Mouse (Mus musculus): ENCODE measurements around the gene Hsph1.

Hsph1 gene

DNA sequence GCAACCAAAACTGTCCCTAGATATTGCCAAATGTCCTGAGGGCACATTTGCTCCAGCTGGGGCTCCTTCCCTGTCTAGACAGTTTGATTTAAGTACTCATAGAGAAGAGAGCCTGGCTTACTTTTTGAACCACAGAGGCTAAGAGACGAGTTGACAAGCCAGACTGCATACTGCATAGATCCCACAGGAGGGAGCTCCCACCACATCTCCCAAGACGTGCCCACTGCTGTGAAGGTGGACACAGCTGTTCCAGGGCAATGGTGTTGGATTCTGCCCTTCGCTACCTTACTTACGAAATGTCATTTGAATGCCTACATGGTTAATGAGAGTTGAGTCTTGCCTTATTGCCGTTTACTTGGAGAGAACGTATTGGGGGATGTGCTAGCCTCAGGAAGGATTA is 6.2 kb upstream of the Hsph1 start:
- DNase-seq (ENCODE audit: low spot score): no peak

DNA sequence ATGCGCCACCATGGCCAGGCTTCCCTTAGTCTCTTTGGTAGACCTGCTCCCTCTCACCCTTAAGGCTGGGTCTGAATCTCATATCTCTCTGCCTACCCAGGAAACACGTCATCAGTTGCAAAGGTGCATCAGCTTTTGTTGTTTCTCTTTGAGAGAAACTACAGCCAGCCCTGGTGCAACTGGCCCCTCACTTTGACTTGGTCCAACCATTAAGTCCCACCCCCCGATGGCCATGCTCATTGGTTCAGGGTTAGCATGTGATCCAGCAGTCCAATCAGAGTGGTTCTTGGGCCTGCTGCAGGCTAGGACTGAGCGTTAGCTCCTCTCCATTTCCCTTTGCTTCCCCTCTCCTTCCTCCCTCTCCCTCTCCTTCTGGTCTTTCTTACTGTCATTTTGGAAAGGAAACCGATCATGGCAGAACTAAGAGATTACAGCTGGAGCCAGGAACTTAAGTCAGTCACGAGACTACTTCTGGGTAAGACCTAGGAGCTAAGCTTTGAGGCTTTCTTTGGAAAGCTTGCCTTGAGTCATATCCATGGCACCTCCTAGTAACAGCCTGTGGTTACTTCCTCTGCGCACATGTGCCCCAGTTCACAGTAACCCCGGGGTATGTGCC is 5.2 kb upstream of the Hsph1 start:
- no peak for DNase-seq (ENCODE audit: low spot score)

DNA sequence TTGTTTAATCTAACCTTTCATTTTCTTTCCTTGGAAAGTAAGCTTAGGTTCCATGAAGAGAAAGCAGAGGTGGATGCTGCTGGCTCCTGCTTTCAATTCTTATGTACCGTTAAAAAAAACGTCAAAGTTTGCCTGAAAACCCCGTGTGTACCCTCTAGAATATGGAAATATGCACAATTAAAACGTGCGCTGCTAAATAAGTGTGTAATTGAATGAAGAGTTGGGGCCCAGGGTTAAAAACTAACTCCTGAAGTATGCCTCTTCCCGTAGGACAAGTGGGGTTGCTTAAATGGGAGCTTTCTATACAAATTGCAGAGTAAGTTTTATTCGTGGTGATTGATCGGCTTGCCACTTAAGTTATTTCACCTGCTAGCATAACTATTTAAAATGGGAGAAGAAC is 1.1 kb upstream of the Hsph1 start:
- no peak for DNase-seq (ENCODE audit: low spot score)

DNA sequence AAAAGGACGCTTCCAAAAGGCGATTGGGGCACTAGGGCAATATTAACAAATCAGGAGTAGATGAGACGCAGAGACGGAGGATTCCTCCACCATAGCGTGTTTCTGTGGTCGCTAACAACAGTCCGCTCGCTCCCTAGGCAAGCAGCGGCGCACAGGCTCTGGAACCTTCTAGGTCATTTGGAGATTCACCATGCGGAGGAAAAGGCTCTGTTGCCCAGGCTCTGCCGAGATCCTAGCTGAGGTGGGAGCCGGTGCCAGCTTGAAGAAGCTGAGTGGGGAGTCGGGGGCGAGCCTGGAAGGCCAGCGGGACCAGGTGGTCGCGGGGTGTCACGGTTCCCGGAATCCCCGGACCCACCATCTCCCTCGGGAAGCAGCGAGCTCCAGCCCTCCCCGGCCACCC is 620 bp downstream of the Hsph1 start:
- no peak for DNase-seq (ENCODE audit: low spot score)

DNA sequence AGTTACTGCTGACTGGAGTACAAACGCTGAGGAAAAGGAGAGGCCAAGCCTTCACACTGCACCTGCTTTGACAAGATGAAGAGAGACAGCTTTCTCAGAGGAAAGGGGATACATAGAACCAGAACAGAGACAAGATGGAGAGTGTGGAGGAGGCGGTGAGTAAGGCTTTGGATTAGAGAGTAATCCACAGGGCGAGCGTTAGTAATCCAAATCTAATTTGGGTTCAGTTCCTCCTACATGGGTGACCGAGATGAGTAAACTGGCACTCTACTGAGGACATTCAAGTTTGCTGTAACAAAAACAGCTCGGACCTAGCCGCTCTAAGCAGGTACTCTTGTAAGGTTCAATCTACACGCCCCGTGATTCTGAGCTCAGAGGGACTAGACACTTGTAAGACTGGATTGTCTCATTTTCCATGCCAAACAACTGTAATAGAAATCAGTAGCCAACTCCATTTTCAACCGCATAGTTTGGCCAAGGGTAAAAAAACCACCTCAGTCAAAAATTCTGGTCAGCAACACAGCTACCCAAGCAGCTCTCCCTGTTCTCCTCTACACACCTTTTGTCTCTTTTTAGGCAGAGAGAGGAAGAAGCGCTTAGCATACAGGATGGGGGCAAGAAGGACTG is 1.7 kb downstream of the Hsph1 start:
- DNase-seq (ENCODE audit: low spot score): no peak

DNA sequence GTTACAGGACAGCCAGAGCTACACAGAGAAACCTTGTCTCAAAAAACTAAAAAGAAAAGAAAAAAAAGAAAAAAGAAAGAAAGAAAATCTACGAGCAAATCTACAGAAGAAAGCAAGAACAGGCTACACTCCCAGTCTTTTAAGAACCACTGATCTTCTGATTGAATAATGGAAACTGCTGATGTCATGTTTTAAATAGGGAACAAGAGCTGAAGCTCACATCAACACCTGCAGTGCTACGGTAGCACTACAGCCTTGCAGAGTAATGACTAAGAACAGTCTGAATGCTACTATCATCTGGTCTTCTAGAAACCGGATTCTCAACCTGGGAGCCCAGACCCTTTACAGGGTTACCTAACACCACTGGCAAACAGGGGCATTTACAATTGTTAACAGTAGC is 10.6 kb downstream of the Hsph1 start:
- no peak for DNase-seq (ENCODE audit: low spot score)

DNA sequence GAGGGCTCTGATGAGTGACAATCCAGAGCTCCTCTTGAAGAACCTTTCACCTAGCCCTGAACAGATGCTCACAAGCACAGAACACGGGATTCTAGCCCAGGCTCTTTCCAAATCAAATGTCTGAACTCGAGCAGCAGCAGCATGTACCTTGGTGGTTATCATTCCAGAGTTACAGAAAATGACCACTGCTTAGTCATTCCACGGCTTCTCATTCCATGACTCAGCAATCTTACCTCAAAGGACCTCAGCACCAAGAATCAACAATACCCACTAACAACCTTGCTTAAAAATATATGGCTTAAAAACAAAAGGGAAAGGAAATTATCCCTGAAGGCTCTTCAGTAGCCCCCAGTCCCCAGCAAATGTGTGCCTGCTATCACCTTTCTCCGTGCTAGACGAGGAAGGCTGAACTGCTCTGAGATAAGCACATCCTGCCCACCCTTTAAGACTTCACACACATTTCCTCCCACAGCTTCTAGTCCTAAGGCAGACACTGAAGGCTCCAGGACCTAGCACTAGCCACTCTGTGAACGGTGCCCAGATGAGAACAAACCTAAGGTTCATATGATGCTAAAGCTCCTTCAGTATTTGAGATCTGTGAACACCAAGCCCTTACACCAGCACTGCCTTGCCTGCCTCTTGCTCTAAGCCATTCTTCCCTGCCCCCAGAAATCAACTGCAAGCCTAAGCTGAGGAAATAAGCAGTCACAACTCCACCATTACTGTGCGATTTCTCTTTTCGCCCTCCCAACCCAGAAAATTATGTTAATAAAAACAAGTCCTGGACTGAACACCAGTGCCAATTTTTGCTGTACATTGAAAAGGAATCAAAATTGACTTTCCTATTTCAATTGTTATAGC is 12.1 kb downstream of the Hsph1 start:
- no peak for DNase-seq (ENCODE audit: low spot score)

DNA sequence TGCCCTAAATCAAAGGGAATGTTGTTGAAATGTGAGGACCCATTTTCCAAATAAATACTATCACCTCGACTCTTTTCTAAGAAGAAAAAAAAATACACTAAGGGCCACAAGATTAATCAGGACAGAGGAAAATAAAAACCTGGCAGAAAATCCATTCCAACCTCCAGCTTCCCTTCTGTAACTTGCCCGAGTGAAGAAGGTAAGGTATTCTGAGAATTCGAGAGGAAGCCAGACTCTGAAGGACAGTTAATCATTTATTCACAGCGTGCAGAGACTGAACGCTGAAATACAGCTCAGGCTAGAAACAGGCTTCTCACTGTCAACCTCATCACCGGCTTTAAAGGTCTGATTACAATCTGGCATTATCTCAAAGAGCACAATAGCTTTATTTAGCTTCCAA is 13.5 kb downstream of the Hsph1 start:
- no peak for DNase-seq (ENCODE audit: low spot score)

DNA sequence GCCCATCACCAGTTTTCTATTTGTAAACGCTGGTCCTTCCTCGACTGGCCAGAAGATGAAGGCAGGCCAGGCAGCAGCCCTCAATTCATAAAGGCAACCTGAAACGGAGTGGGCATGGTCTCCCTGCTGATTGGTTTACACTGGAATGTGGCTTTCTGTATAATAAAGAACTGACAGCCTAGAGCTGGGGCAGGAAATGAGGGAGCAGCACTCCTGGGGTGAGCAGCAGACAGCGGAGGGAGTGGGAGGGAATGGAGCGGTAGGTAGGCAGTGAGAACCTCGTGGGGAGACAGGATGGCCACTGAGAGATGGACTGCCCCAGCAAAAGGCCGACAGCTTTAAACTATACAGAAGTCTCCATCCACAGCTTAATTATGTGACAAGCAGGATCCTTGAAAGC is 14.0 kb downstream of the Hsph1 start:
- no peak for DNase-seq (ENCODE audit: low spot score)

DNA sequence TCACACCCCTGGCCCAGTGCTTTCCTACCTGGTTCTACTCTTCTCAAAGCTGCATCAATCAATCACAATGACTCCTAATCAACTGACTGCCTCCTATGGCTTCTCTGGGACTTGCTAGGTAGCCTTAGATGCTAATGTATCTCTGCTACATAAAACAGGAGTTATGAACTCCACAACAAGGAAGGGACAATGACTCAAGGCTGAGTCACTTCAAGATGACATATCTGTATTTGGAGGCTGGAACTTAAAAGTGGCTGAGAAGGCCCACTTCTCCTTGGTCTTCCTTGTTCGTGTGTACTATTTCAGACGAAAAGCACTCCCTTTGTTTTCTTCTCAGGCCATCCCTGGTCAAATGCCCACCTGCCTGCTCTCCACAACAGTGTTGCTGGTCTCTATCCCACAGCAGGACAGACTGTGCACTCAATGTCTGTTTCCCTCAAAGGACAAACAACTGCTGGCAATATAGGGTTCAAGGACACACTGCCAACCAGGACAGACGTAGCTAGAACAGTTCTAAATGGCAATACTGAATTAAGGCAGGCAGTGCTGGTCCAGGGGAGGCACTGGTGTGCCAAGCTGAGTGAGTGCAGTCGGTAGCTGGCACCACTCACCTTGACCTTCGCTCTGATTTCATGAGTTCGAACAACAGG is 18.3 kb downstream of the Hsph1 start:
- no peak for DNase-seq (ENCODE audit: low spot score)

DNA sequence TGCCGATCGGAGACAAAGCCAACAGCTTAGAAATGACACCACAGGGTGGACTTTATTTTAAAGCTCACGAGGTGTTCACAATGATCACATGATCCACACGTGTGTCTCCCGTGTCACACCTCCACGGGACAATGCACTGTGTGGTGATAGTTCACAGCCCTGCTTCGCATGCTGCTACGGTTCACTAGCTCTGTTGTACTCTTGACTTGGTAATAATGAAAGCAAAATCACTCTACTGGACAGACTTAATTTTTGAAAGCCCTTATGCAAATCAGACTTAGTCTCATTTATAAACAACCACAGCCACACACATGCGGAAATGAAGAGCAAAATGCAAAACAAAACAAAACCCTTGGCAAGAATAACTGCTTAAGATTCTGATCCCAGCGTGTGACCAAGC is 19.4 kb downstream of the Hsph1 start:
- no peak for DNase-seq (ENCODE audit: low spot score)

DNA sequence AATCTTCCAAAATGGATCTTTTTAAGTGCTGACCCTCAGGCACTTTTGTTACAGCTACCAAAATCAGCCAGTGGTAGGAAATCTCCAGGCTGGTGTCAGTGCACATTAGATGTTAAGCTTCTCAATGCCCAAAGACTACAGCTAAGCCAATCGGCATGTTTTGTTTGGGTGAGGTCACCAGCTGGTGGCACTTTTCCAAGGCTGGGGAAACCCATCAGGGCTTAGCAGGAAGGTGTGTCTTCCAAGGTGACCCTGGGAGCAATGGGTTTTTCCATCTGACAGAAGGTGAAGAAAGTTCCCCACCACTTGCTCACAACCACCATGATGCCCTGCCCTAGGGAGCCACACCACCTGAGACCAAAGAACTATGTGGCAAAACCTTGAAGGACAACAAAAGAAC is 20.0 kb downstream of the Hsph1 start:
- DNase-seq (ENCODE audit: low spot score): no peak

DNA sequence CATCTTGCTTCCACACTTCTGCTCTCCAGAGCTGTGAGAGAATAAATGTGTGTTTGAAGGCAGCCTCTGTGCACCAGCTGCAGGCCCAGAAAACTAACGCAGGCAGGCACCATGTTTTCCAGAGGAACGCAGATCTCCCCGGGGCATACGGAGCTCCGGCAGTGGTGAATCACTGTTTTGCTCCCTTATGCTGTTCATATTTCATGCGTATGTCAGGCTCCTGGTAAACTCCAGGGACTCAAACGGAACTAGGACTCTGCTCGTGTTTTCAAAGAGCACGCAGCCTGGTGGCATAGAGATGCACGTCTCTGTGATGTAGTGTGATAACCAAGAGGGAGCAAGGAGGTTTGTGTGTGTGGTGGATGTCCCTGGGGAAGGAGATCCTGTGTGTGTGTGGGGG is 23.4 kb downstream of the Hsph1 start:
- no peak for DNase-seq (ENCODE audit: low spot score)

DNA sequence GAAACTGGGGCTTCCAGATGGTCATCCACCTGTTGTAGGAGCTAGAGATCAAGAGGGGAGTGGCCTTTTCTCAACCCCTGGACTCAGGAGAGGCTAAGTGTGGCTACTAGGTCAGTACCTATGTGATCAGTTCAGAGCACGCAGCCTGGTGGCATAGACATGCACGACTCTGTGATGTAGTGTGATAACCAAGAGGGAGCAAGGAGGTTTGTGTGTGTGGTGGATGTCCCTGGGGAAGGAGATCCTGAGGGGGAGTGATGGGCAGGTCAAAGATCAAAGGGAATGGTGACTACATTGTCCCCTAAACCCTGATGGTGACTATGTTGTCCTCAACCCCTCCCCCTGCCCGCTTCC is 24.0 kb downstream of the Hsph1 start:
- DNase-seq (ENCODE audit: low spot score): no peak

DNA sequence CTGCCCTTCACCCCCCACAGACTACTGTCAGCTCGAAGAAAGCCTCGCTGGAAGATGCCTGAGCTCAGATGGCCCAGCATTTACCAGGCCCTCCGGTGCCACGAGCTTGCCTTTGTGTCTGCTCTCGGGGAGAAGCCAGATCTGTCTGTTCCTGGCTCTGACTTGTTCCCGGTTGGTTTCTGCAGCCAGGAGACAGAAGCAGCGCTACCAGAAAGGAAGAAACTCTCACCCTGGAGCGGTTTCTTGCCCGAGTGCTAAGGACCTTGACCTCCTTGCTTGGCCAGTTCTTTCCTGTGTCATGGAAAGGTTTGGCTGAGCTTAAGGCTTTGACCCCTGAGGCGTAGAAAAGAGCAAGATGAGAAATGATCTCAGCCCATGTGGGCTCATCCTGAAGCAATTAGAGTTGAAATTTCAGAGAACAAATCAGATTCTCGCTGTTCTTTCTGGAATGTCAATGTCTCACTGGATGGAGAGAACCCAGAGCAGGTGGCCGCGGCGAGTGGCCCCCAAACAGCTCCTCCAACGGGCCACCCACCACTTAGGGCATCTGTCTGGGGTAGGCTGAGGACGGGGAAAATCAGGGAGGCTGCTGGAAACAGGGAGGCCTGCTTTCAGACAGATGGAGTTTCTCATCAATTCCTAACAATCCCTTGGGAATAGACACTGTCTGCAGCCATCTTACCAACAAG is 24.6 kb downstream of the Hsph1 start:
- DNase-seq (ENCODE audit: low spot score): no peak

DNA sequence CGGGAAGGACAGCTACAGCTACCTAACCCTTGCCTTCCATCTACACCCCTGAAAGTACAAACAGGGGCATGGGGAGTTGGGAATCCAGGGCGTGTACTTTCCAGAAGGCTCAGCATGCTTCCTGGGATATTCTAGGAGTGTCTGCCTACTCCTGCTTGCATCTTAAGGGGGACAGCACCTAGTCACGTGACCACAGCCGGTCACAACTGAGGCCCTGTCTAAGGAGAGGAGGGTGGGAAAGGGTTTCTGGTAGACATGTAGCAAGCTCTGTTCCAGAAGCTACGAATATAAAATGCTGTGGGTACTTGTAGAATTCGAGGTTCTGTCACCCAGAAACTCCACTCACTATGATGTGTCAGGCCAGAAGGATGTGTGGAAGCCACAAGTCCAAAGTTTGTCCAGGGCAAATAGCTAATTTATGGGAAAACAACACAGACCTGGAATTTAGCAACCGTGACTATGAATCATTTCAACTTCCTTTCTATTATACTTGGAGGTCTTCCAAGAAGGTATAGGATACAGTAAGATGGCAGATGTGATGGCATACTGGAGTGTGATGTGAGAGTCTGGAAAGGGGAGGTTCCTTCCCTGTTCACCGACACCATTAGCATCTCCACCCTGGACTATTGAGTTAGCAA is 29.0 kb downstream of the Hsph1 start:
- DNase-seq (ENCODE audit: low spot score): no peak

DNA sequence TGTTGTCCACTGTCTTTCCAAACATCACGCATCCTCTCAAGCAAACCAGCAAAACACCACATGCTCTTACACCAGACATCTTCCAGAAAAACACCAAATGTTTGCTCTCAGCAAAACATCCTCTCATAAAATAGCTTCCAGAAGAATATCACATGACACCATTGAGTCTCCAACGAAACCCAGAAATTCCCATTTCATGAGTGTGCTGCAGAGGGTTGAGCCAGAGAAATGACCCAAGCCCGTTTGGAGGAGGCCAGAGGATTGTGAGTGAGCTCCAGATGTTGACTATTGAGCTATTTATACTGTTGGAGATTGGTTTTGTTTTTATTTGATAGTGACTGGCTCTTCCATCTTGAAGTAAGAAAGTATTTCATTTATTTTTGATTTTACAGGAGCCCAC is 32.9 kb downstream of the Hsph1 start:
- no peak for DNase-seq (ENCODE audit: low spot score)

DNA sequence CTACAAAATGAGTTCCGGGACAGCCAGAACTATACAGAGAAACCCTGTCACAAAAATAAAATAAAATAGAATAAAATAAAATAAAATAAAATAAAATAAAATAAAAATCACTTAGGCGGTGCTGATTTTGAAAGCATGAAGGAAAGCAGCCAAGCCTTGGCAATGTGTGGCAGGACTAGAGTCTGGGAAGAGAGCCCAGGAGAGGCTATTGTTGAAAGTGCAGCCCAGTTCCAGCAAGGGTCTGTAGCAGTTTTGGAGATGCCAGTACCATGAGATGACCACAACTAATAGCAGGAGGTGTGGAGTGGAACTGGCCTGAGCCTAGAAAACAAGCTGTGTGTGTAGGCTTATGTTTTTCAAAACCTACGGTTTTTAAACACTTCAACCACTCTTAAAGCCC is 34.2 kb downstream of the Hsph1 start:
- no peak for DNase-seq (ENCODE audit: low spot score)

DNA sequence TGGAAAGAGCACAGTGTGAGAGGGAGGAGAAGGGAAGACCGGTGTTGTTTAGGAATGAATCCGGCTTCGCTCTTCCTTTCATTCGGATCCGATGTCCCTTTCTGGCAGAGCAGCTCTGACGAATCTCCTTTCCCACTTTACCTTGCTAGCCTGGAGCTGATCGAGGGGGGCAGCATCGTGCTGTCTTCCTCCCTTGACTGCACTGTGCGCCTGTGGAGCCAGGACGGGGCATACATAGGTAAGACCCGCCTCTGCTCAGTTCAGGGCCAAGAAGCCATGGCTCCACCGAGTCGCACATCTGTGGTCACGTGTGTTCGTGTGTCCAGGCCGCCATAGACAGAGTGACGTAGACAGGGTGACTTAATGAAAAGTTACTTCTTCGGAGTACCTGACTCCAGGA is 38.8 kb downstream of the Hsph1 start:
- no peak for DNase-seq (ENCODE audit: low spot score)

DNA sequence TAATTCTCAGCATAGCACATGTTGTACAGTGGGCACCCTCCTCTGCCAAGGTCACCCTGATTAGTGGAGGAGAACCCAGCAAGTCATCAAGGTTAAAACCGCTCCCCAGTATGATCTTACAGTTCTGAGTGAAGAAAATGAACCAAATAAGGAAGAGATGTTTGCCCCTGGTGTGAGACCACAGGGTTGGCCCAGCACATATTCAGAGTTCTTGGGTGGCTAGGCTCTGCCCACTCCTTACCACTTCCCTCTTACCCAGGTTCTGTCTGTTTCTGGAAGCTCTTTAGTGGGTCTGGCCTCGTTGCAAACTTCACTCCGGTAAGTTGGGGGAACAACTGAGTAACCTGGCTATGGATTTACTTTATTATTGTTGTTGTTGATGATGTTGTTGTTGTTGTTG is 42.0 kb downstream of the Hsph1 start:
- no peak for DNase-seq (ENCODE audit: low spot score)

DNA sequence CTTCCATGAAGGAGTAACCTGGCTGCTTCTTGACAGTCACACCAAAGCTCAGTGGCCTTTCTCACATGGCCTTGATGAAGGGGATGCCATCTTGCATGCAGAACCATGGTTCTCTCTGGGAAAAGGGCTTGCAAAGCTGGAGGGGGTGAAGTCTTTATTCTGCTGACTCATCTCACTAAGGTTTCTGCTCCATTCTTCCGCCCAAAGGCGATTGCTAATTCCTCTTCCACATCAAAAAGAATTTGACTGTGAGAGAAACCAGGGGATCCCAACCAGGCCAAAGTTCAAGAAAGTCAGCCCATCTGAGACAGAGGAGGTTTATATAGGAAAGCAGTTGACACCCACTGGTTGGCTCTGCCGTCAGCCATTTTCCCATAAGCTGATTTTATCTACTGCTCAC is 46.2 kb downstream of the Hsph1 start:
- no peak for DNase-seq (ENCODE audit: low spot score)

All from urinary bladder, postnatal 10 days (tissue).